Mouse (Mus musculus) liver, embryonic 11.5 days (tissue): ENCODE measurements around the gene Upk1b. TPM values are rescaled to one million over a fixed set of nuclear protein-coding genes. Genes with fewer than 3 reads are reported as not detected.

Source experiments
- ATAC-seq: fragments of 200-750 bp; cut with Nextera tagmentation; replicated peaks from 2 replicates; pipeline ENCODE4 v1.8.0; 2017; ENCODE audit warnings: moderate number of reproducible peaks, mild to moderate bottlenecking, moderate TSS enrichment, moderate library complexity; ENCODE audit not compliant: low FRiP score
- DNase-seq: peaks from one replicate; pipeline ENCODE4 v3.0.0-alpha.2; 2017; ENCODE audit warnings: low spot score
- H3K27ac ChIP-seq: fragments of 300-500 bp; sonication (generic); 2 replicates; pipeline ENCODE4 v1.5.1; 2014; ENCODE audit warnings: mild to moderate bottlenecking, low read depth, low read length, control low read depth
- H3K27me3 ChIP-seq: fragments of 300-500 bp; sonication (generic); replicated peaks from 2 replicates; pipeline ENCODE4 v1.6.1; 2014; ENCODE audit warnings: low read length, mixed read lengths; ENCODE audit not compliant: control insufficient read depth, insufficient read depth
- H3K36me3 ChIP-seq: fragments of 300-500 bp; sonication (generic); 2 replicates; pipeline ENCODE4 v1.6.1; 2014; ENCODE audit warnings: mild to moderate bottlenecking, low read length, moderate library complexity, mixed read lengths; ENCODE audit not compliant: control insufficient read depth, insufficient read depth
- H3K4me1 ChIP-seq: fragments of 300-500 bp; sonication (generic); replicated peaks from 2 replicates; pipeline ENCODE4 v1.6.1; 2014; ENCODE audit warnings: low read length, mixed read lengths; ENCODE audit not compliant: control insufficient read depth, insufficient read depth
- H3K4me2 ChIP-seq: fragments of 300-500 bp; sonication (generic); 2 replicates; pipeline ENCODE4 v1.6.1; 2014; ENCODE audit warnings: mild to moderate bottlenecking, control low read depth, moderate library complexity
- H3K4me3 ChIP-seq: fragments of 300-500 bp; sonication (generic); 2 replicates; pipeline ENCODE4 v1.5.1; 2014; ENCODE audit warnings: low read depth, low read length, control low read depth
- H3K9ac ChIP-seq: fragments of 300-500 bp; sonication (generic); 2 replicates; pipeline ENCODE4 v1.6.1; 2014; ENCODE audit warnings: low read depth, low read length, control low read depth
- H3K9me3 ChIP-seq: fragments of 300-500 bp; sonication (generic); 2 replicates; pipeline ENCODE4 v1.6.1; 2016; ENCODE audit warnings: low read length, inconsistent platforms, mixed read lengths; ENCODE audit not compliant: control insufficient read depth
- WGBS: fragments of 180-500 bp; shearing (Covaris S2); extraction: QIAGEN DNeasy Blood & Tissue Kit; methylation state at CpG from one replicate; pipeline ENCODE4 v1.1.7; 2014; 5-methylcytosine and 5-hydroxymethylcytosine counted together
- polyA plus RNA-seq: library from polyadenylated mRNA; unstranded; fragments of >200 nt; fragmentation: Nextera tagmentation; extraction: Ambion mirVana; gene quantifications from 2 replicates; pipeline ENCODE4 v1.2.1, GENCODE M21; 2014

Gene Upk1b
- polyA plus RNA-seq, 1 experiment from 2014 or later = 5.3 TPM

DNA sequence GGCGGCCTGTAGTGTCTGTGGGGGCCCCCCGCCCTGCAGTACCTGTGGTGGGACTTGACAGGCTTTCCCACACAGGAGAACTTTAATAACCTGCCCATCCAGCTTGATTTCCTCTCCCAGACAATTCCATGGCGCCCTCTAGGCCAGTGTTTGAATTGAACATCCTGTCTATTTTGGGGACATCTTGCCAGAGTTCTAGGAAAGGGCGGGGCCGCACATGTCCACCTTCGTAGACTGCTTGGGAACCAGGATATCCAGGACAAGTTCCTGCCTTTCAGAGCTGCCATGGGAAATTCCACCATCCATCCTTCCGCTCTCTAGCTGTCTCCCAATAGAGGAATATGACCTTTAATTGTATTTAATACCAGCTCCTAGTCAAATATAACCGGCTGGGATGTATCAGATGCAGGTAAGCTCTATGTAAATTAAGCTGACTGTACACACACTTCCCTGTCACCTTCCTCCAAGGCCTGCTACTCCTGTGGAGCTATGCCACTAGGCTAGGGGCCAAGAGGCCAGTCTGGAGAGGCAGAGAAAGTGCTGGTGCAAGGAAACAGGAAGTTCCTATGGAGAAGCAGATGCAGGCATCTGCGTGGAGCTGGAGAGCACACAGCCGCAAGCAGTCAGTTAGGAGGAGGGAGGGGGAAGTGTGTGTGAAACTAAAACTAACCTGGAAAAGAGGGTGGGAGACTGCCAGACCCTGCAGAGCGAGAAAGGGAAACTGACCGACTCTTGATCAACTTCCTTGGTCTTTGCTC is 41.8 kb downstream of the Upk1b start:
- Histone ChIP-seq H3K4me2 (no peak overlapping the region), H3K9ac (no peak overlapping the region), H3K27me3 (peaks cover 7% of the 10 kb centered on the region), H3K27ac (no peak overlapping the region), H3K4me3 (no peak overlapping the region), H3K9me3 (no peaks in the 10 kb centered on the region), H3K4me1 (peaks cover 9% of the 10 kb centered on the region), H3K36me3 (no peaks in the 10 kb centered on the region)
- 76% methylated on average over 12 of the region's 12 CpGs for WGBS
- DNase-seq (no peak), ATAC-seq (no peak)

DNA sequence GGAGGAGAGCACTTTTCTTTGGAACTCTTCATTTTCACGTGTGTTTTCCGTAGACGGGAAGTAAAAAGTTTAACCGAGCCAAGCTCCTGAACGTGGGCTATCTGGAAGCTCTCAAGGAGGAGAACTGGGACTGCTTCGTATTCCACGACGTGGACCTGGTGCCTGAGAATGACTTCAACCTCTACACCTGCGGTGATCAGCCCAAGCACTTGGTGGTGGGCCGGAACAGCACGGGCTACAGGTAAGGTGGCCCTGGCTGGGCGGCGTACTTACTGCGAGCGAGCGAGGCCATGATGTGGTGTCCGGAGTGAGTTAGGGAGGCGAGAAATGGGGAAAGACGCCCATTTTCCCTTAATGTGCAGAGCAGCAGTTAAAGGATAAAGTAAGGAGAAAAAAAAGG is 42.5 kb downstream of the Upk1b start:
- Histone ChIP-seq H3K4me3 (no peak overlapping the region), H3K36me3 (no peaks in the 10 kb centered on the region), H3K27me3 (peaks cover 13% of the 10 kb centered on the region), H3K9me3 (no peaks in the 10 kb centered on the region), H3K27ac (no peak overlapping the region), H3K4me2 (no peak overlapping the region), H3K4me1 (peaks cover 9% of the 10 kb centered on the region), H3K9ac (no peak overlapping the region)
- no peak for ATAC-seq
- DNase-seq = no peak
- 93% methylated on average over 19 of the region's 19 CpGs for WGBS

DNA sequence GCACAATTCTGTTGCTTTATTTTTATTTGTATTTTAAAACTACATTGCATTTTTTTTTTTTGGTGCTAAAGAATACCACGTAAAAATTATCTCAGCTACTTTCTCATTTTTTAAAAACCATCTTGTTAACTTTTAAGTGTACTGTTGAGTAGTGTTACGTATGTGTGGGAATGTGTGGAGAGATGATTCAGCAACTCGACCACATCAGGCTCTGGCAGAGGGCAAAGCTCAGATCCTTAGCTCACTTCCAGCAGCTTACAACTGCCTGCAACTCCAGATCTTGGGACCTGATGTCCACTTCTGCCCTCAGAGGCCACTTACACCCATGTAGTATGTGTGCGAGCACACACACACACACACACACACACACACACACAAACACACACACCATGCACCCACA is 43.6 kb downstream of the Upk1b start:
- H3K27ac ChIP-seq = peak overlapping the region; percentile 5; the same call in 1 of the 2 replicates
- no peak overlapping the region for H3K4me2 ChIP-seq
- ATAC-seq (no peak), DNase-seq (no peak)
- no peaks in the 10 kb centered on the region for H3K9me3 ChIP-seq
- no peak overlapping the region for H3K9ac ChIP-seq
- 62% methylated on average over 4 of the region's 4 CpGs for WGBS
- peaks cover 21% of the 10 kb centered on the region for H3K27me3 ChIP-seq
- H3K4me1 ChIP-seq = peaks cover 9% of the 10 kb centered on the region
- H3K4me3 ChIP-seq = no peak overlapping the region
- no peaks in the 10 kb centered on the region for H3K36me3 ChIP-seq

DNA sequence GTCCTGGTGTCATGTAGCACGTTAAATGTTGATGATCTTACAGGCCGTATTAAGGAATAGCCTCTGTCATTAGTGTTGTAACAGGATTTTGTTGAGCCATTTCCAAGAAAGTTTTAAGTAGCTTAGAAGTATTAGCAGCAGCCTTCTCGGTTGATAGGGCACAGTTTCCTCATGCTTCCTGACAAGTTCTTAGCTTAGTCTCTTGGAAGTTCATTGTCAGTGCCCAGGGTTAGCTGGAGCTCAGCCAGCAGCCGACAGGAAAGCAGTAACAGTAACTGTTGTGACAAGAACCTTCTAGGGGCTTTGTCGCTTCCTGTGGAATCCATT is 44.0 kb downstream of the Upk1b start:
- H3K4me3 ChIP-seq = no peak overlapping the region
- H3K9me3 ChIP-seq = no peaks in the 10 kb centered on the region
- peaks cover 25% of the 10 kb centered on the region for H3K27me3 ChIP-seq
- H3K4me2 ChIP-seq = peak overlapping the region; percentile 2; the same call in 1 of the 2 replicates
- H3K9ac ChIP-seq = no peak overlapping the region
- no peaks in the 10 kb centered on the region for H3K36me3 ChIP-seq
- H3K4me1 ChIP-seq = peaks cover 9% of the 10 kb centered on the region
- ATAC-seq = no peak
- peak overlapping the region; percentile 5; the same call in 1 of the 2 replicates for H3K27ac ChIP-seq
- 47% methylated on average over 5 of the region's 5 CpGs for WGBS
- DNase-seq = no peak

DNA sequence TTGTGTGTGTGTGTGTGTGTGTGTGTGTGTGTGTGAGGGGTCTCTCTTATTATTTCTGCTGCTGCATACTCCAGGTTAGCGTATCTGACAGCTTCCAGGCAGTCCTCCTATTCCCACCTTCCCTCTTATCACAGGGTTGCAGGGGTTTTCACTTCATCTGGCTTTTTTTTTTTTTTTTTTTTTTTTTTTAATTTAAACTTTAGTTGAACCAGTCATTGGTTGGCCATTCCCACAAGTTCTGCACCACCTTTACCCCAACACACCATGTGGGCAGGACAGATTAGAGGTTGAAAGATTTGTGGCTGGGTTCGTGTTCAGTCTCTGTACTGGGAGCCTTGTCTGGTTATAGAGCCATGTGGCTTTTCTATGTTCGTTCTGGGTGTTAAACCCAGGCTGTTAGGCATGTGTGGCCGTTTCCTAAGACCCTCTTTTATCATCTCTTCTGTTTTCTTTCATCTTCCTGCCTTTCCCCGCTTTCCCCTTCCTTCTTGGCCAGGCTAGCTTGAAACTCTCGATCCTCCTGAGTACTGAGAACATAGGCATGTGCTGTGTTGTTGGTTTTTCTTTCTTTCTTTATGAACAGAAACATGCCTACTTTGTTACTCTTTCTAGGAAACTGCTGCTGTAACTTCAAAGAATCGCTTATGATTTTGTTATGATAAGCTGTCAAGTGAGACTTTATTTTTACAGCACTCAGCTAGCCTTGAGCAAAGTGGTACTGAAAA is 44.5 kb downstream of the Upk1b start:
- DNase-seq (no peak), ATAC-seq (peak; percentile 93)
- Histone ChIP-seq H3K27ac (peak overlapping the region; percentile 5; the same call in 1 of the 2 replicates), H3K4me3 (no peak overlapping the region), H3K4me2 (peak overlapping the region; percentile 2; the same call in 1 of the 2 replicates), H3K9me3 (no peaks in the 10 kb centered on the region), H3K4me1 (peaks cover 9% of the 10 kb centered on the region), H3K36me3 (no peaks in the 10 kb centered on the region), H3K27me3 (peaks cover 30% of the 10 kb centered on the region), H3K9ac (no peak overlapping the region)
- 31% methylated on average over 7 of the region's 7 CpGs for WGBS

DNA sequence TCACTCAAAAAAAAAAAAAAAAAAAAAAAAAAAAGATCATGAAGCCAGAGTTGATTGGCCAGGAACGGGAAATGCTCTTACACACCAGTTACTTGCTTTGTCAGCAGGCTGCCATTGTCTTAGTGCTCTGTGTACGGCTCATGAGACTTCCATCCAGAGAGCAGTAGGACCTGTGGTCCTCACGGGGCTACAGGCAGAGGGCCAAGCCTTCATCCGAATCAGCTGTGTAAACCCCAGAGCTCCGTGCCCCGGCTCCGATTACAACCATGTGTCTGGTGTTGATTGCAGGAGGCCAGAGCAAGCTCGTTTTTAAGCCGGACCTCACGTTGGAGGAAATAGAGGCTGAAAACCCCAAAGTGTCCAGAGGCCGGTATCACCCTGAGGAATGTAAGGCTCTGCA is 46.5 kb downstream of the Upk1b start:
- DNase-seq = no peak
- WGBS = 65% methylated on average over 11 of the region's 11 CpGs
- Histone ChIP-seq H3K27me3 (peaks cover 35% of the 10 kb centered on the region), H3K9me3 (no peaks in the 10 kb centered on the region), H3K4me1 (peaks cover 9% of the 10 kb centered on the region), H3K36me3 (no peaks in the 10 kb centered on the region), H3K4me3 (no peak overlapping the region), H3K27ac (no peak overlapping the region), H3K9ac (no peak overlapping the region), H3K4me2 (no peak overlapping the region; the same call in 1 of the 2 replicates)
- no peak for ATAC-seq

DNA sequence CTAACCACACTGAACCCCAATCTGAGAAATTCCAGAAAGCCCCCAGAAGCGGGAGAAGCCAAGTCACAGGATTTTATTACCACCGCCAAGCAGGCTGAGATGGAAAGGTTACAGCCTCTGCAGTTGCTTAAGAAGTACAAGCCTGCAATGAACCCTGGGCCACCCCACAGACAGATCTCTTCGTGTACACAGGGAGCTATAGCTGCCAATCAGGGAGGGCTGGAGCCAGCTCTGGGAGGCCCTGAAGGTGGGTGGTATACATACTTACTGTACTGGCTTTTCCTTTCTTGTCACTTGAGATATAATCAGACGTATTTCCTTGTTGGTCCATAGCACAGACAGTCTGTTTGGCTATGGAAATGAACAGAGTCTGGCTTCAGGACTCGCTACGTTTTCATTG is 49.3 kb downstream of the Upk1b start:
- ATAC-seq (no peak), DNase-seq (no peak)
- no peaks in the 10 kb centered on the region for H3K36me3 ChIP-seq
- H3K4me2 ChIP-seq = no peak overlapping the region
- H3K4me1 ChIP-seq = no peaks in the 10 kb centered on the region; the same call in none of the 2 replicates
- H3K27me3 ChIP-seq = peaks cover 35% of the 10 kb centered on the region
- no peak overlapping the region for H3K27ac ChIP-seq
- H3K9ac ChIP-seq = no peak overlapping the region
- no peak overlapping the region for H3K4me3 ChIP-seq
- 77% methylated on average over 6 of the region's 6 CpGs for WGBS
- no peaks in the 10 kb centered on the region for H3K9me3 ChIP-seq

DNA sequence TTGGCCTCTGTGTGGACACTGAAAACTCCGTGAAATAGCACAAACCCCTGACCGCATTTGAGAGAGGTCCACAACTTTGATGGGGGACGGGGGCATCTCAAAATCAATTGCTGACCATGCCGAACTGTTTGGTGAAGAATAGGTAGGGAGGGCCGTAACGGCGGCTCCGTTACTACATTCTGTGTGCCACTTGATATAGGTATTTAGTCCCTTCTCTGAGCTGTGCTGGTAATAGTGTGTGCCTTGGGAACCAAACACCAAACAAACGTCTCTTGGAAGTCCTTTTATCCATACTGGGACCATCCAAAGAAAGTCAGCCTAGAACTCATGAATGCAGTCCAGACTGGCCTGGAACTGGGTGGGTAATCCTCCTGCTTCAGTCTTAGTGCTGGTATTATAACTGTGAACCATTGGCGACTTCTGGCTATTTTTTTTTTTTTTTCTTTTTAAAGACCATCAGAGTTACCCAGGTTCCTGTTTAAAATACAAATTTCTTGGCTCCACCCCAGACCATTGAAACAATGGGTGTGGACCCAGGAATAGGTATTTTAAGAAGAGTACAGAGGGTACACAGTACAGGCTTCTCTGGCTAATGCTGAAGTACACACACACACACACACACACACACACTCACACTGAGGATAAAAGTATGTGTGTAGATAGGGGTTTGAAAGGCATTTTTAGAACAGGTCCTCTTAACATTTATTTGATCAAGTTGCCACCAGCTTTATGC is 56.0 kb downstream of the Upk1b start:
- Histone ChIP-seq H3K27me3 (peaks cover 44% of the 10 kb centered on the region), H3K4me2 (no peak overlapping the region), H3K9me3 (no peaks in the 10 kb centered on the region), H3K4me1 (peaks cover 5% of the 10 kb centered on the region; the same call in 1 of the 2 replicates), H3K4me3 (no peak overlapping the region), H3K36me3 (no peaks in the 10 kb centered on the region), H3K9ac (no peak overlapping the region), H3K27ac (no peak overlapping the region)
- 82% methylated on average over 10 of the region's 10 CpGs for WGBS
- ATAC-seq = no peak
- DNase-seq = no peak
